Mouse (Mus musculus): Measurements from ENCODE around the gene Frmd4b.

GRCm38 (mm10) chr6:97252711-97253221 lies 364.6 kb downstream of the Frmd4b start, which contains the start of gene Lmod3:
- no peak for TF ChIP-seq CTCF (IDR thresholded peaks at IDR 0.05; ENCODE audit: low read depth)
- TF ChIP-seq EP300 (IDR thresholded peaks at IDR 0.05; ENCODE audit: low read depth) = no peak

Data from liver, embryonic 14.5 days (tissue).